ENCODE assay signal across 10 mouse cellular contexts in the genomic region with DNA sequence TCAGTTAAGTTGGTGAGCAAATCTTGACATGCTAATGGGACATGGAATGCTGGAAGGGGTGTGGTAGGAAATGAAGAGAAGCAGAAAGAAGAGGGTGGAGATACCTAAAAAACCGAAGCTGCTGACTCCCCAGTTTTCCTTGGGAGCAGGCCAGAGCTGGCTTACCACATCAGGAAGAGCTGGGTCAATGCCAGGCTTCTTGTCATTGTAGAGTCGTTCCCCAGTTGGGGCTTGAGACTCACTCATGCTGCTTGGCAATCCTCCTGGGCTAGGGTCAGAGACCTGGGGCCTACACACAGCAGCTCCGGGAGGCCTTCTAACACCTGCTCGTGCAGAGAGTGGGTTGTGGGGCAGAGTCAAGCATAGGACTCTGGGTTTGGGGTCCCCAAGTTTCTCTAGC. TPM values are rescaled to one million over a fixed set of nuclear protein-coding genes. Genes with fewer than 3 reads are reported as not detected.
DNase-seq lines count a peak whose midpoint lies in the region; ATAC-seq and TF ChIP-seq lines count a peak whose summit lies in the region.
"Had no signal": no experiment of that assay in that cellular context is flagged by ENCODE, and none has a peak within 500 bp of the region (broad histone marks: within the 10 kb centered on the region; RNA-seq: fewer than 3 reads in every experiment).

No protein-coding gene starts in this region.

- TF ChIP-seq CTCF in heart, adult 2 months (IDR thresholded peaks at IDR 0.05), result no peak
- no peak for TF ChIP-seq CTCF in heart, postnatal 0 days (IDR thresholded peaks at IDR 0.05; ENCODE audit: low read depth)

- no peaks in the 10 kb centered on the region for H3K9me3 ChIP-seq in heart, embryonic 10.5 days
- H3K9me3 ChIP-seq in heart, postnatal 0 days (replicated peaks; ENCODE audit: control insufficient read depth, low read length), result no peaks in the 10 kb centered on the region

- ATAC-seq in heart, postnatal 0 days (ENCODE audit: insufficient read depth, low read depth), result peak; percentile 24; the same call in 1 of the 2 replicates
- ATAC-seq: intestine, embryonic 16.5 days had no signal

- no peak overlapping the region for H3K27ac ChIP-seq in heart, adult 2 months
- no peak overlapping the region for H3K27ac ChIP-seq in heart, embryonic 10.5 days
- no peak overlapping the region for H3K27ac ChIP-seq in heart, postnatal 0 days (ENCODE audit: low read depth)

- H3K79me2 ChIP-seq in heart, adult 2 months (replicated peaks; ENCODE audit: control insufficient read depth, insufficient read depth, low read length), result no peaks in the 10 kb centered on the region

- no peak for TF ChIP-seq EP300 in heart, adult 2 months (IDR thresholded peaks at IDR 0.05; ENCODE audit: insufficient read depth, low read depth, low read length)
- TF ChIP-seq EP300 in heart, postnatal 0 days (IDR thresholded peaks at IDR 0.05; ENCODE audit: low read depth), result no peak

- no peak overlapping the region for H3K4me2 ChIP-seq in heart, postnatal 0 days (ENCODE audit: low read depth, low read length)

- WGBS in heart, adult 2 months, result 33% methylated on average over 4 of the region's 4 CpGs
- WGBS in heart, embryonic 10.5 days, result 77% methylated on average over 4 of the region's 4 CpGs
- 10% methylated on average over 4 of the region's 4 CpGs for WGBS in heart, postnatal 0 days

- intact Hi-C loops in heart, adult 2 months (cut with DNase I), result loop anchor here (5.0 kb wide), 1 partner anchor 71 kb away; no protein-coding TSS in a partner anchor

- H3K27me3 ChIP-seq in heart, adult 2 months (ENCODE audit: control insufficient read depth, insufficient read depth, low read length), result no peaks in the 10 kb centered on the region
- H3K27me3 ChIP-seq in heart, embryonic 10.5 days (ENCODE audit: insufficient read depth, poor library complexity, severe bottlenecking), result no peaks in the 10 kb centered on the region
- H3K27me3 ChIP-seq in heart, postnatal 0 days (ENCODE audit: control insufficient read depth, insufficient read depth, low read length), result no peaks in the 10 kb centered on the region

- no peak overlapping the region for H3K4me3 ChIP-seq in heart, adult 2 months
- H3K4me3 ChIP-seq in heart, embryonic 10.5 days, result no peak overlapping the region
- H3K4me3 ChIP-seq in heart, postnatal 0 days (ENCODE audit: low read depth, low read length), result no peak overlapping the region

- DNase-seq in heart, adult 2 months, result peak; percentile 34 to 41
- no peak for DNase-seq in heart, embryonic 10.5 days (ENCODE audit: low spot score)
- peak; percentile 15 for DNase-seq in urinary bladder, postnatal 14 days (ENCODE audit: low spot score)
- DNase-seq in urinary bladder, postnatal 4 days (ENCODE audit: low spot score in 2 of 2), result no peak
- peak; percentile 55 for DNase-seq in heart, postnatal 0 days (ENCODE audit: low spot score)
- DNase-seq in layer of hippocampus, adult 18-20 months (ENCODE audit: low spot score in 2 of 2), result no peak
- DNase-seq in ovary, adult 18-20 months (ENCODE audit: low spot score), result no peak
- DNase-seq in frontal cortex, postnatal 10 days (ENCODE audit: low spot score in 2 of 2), result no peak
- DNase-seq: cerebellum, adult 18-20 months had no signal

- H3K9ac ChIP-seq in heart, adult 2 months (ENCODE audit: low read depth, low read length), result no peak overlapping the region
- no peak overlapping the region for H3K9ac ChIP-seq in heart, postnatal 0 days (replicated peaks; ENCODE audit: low read depth, low read length)

- no peaks in the 10 kb centered on the region for H3K4me1 ChIP-seq in heart, adult 2 months (ENCODE audit: control insufficient read depth, insufficient read depth, low read length)
- peaks cover 25% of the 10 kb centered on the region for H3K4me1 ChIP-seq in heart, embryonic 10.5 days
- H3K4me1 ChIP-seq in heart, postnatal 0 days (ENCODE audit: control insufficient read depth, insufficient read depth), result peaks cover 21% of the 10 kb centered on the region

- TF ChIP-seq POLR2A in heart, adult 2 months (IDR thresholded peaks at IDR 0.05; ENCODE audit: insufficient read depth, low read depth, low read length), result no peak

- H3K36me3 ChIP-seq in heart, adult 2 months (ENCODE audit: control insufficient read depth, insufficient read depth, low read length), result no peaks in the 10 kb centered on the region
- no peaks in the 10 kb centered on the region for H3K36me3 ChIP-seq in heart, embryonic 10.5 days
- H3K36me3 ChIP-seq in heart, postnatal 0 days (replicated peaks; ENCODE audit: control insufficient read depth, insufficient read depth, low read length), result no peaks in the 10 kb centered on the region

RNA-seq across cellular contexts. Expression of a gene that starts 34.1 kb away (rescaled TPM):
- 1 to 10 TPM; 1.6 to 2.3 TPM for total RNA-seq in heart, adult 2 months (2021)
- polyA plus RNA-seq in heart, adult 2 months (2012; rRNA removed), result 0.12 and 0.41 TPM in 2 replicates
- polyA plus RNA-seq in heart, embryonic 10.5 days (2016; fragmentation: Nextera tagmentation; extraction: Ambion mirVana), result 0.74 and 0.87 TPM in 2 replicates
- total RNA-seq in heart, postnatal 0 days (2014; rRNA removed; ENCODE audit: low replicate concordance), result 0.99 and 2.7 TPM in 2 replicates
- polyA plus RNA-seq in heart, postnatal 0 days (2015; fragmentation: Nextera tagmentation; extraction: Ambion mirVana), result 1.1 and 1.2 TPM in 2 replicates
- total RNA-seq in layer of hippocampus, adult 18-20 months (2021), result 1 to 10 TPM; 4.3 to 5.1 TPM

RNA-seq across cellular contexts. Expression of a gene that starts 34.1 kb away (rescaled TPM):
- 1 to 10 TPM; 8.4 to 9.0 TPM for total RNA-seq in heart, adult 2 months (2021)
- 8.3 and 11.5 TPM in 2 replicates for polyA plus RNA-seq in heart, adult 2 months (2012; rRNA removed)
- polyA plus RNA-seq in heart, embryonic 10.5 days (2016; fragmentation: Nextera tagmentation; extraction: Ambion mirVana), result 36.2 and 41.9 TPM in 2 replicates
- 21.8 and 33.1 TPM in 2 replicates for total RNA-seq in heart, postnatal 0 days (2014; rRNA removed; ENCODE audit: low replicate concordance)
- polyA plus RNA-seq in heart, postnatal 0 days (2015; fragmentation: Nextera tagmentation; extraction: Ambion mirVana), result 18.1 and 18.2 TPM in 2 replicates
- 10 to 100 TPM; 19.1 to 25.7 TPM for total RNA-seq in layer of hippocampus, adult 18-20 months (2021)

Comparison
In these comparisons a context has a peak if more than half of its experiments do, and no peak if none do; other contexts are left out.
1. DNase-seq: peak in heart, adult 2 months (2 of 2), urinary bladder, postnatal 14 days (single experiment) and heart, postnatal 0 days (single experiment); none in heart, embryonic 10.5 days (single experiment), urinary bladder, postnatal 4 days (0 of 2), layer of hippocampus, adult 18-20 months (0 of 2), ovary, adult 18-20 months (single experiment) and frontal cortex, postnatal 10 days (0 of 2).